Mouse (Mus musculus) lung, embryonic 16.5 days (tissue): Measurements from ENCODE around the gene Bcat1. TPM values are rescaled to one million over a fixed set of nuclear protein-coding genes. Genes with fewer than 3 reads are reported as not detected.

ENCODE experiments used
- ATAC-seq: fragments of 200-750 bp; cut with Nextera tagmentation; 2 replicates; pipeline ENCODE4 v1.8.0; 2017; ENCODE audit warnings: low read depth, mild to moderate bottlenecking, moderate library complexity
- H3K27ac ChIP-seq: fragments of 300-500 bp; sonication (generic); 2 replicates; pipeline ENCODE4 v1.5.1; 2014; ENCODE audit warnings: mild to moderate bottlenecking, control low read depth, low read length
- H3K27me3 ChIP-seq: fragments of 300-500 bp; sonication (generic); 2 replicates; pipeline ENCODE4 v1.6.1; 2014; ENCODE audit warnings: low read depth, low read length, mixed read lengths; ENCODE audit not compliant: control insufficient read depth, insufficient read depth
- H3K36me3 ChIP-seq: fragments of 300-500 bp; sonication (generic); 2 replicates; pipeline ENCODE4 v1.6.1; 2014; ENCODE audit warnings: low read length; ENCODE audit not compliant: control insufficient read depth, insufficient read depth
- H3K4me1 ChIP-seq: fragments of 300-500 bp; sonication (generic); replicated peaks from 2 replicates; pipeline ENCODE4 v1.6.1; 2014; ENCODE audit warnings: low read length, mixed read lengths; ENCODE audit not compliant: control insufficient read depth, insufficient read depth
- H3K4me2 ChIP-seq: fragments of 300-500 bp; sonication (generic); 2 replicates; pipeline ENCODE4 v1.6.1; 2014; ENCODE audit warnings: low read depth, low read length, control low read depth
- H3K4me3 ChIP-seq: fragments of 300-500 bp; sonication (generic); 2 replicates; pipeline ENCODE4 v1.5.1; 2014; ENCODE audit warnings: mild to moderate bottlenecking, low read length, control low read depth
- H3K9ac ChIP-seq: fragments of 300-500 bp; sonication (generic); 2 replicates; pipeline ENCODE4 v1.6.1; 2014; ENCODE audit warnings: low read length, control low read depth
- H3K9me3 ChIP-seq: fragments of 300-500 bp; sonication (generic); 2 replicates; pipeline ENCODE4 v1.6.1; 2016; ENCODE audit warnings: low read length; ENCODE audit not compliant: control insufficient read depth
- WGBS: fragments of 180-500 bp; shearing (Covaris S2); extraction: QIAGEN DNeasy Blood & Tissue Kit; methylation state at CpG from one replicate; pipeline ENCODE4 v1.1.7; 2014; 5-methylcytosine and 5-hydroxymethylcytosine counted together
- polyA plus RNA-seq: library from polyadenylated mRNA; unstranded; fragments of >200 nt; fragmentation: Nextera tagmentation; extraction: Ambion mirVana; gene quantifications from 2 replicates; pipeline ENCODE4 v1.2.1, GENCODE M21; 2015

Gene Bcat1
- polyA plus RNA-seq, 1 experiment from 2014 or later, result 3.7 TPM

DNA sequence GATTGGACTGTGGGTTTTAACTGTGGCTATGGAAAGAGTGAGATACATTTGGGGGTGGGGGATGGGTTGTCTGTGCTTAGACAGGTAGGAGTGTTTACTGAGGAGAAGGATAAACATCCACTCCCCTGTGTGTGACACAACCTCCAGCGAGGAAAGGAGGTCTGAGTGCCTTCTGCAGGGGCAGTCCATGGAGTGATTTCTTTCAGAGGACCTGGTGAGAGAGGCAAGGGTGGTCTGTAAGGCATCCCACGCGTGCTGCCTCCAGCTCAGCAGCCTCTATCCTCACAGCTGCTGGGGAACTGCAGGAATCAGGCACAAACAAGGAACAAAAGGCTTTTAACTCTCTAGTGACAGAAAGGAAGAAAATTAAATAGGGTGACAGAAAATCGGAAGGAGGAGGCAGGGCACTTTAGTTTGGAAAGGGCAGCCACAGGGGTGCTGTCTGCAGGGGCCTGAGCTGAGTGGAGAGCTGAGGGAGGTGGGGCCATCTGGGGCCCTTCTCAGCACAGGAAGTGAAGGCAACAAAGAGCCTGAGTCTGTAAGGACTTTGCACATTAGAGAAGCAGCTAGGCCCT, 40.2 kb upstream of the Bcat1 start:
- Histone ChIP-seq H3K4me2 (0 out of 2 replicates have a peak overlapping the region, but pooled peaks have one; percentile 9), H3K27ac (0 out of 2 replicates have a peak overlapping the region, but pooled peaks have one; percentile 12)

DNA sequence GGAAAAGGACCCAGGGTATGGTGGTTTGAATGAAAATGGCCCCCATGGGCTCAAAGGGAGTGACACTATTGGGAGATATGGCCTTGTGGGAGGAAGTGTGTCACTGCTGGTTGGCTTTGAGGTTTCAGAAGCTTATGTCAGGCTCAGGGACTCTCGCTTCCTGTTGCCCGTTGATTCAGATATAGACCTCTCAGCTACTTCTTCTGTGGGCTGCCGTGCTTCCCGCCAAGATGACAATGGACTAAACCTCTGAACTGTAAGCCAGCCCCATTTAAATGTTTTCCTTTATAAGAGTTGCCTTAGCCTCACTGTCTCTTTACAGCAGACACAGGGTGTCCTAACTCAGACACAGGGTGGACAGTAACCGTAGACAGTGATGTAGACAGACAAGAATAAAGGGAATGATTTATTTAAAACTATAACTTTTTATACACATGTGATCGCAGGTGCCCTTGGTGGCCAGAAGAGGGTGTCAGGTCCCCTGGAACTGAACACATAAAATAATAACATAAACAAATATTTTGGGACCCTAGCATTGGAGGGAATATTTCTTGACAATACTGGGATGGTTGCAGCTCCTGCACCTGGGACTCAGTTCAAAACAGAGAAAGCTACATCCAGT, 39.6 kb upstream of the Bcat1 start, which contains the start of gene Lrmp:
Gene Lrmp, plus strand, starts transcription at position 178 of the 622 bp plus-strand sequence.
- no peak within 1 kb of the TSS for H3K4me3 ChIP-seq
- H3K9me3 ChIP-seq, result no peaks in the 10 kb centered on the region
- H3K4me1 ChIP-seq, result peaks cover 10% of the 10 kb centered on the region; the same call in 1 of the 2 replicates
- H3K4me2 ChIP-seq, result 0 out of 2 replicates have a peak within 1 kb of the TSS, but pooled peaks have one; percentile 9
- ATAC-seq, result no peak
- no peaks in the 10 kb centered on the region for H3K36me3 ChIP-seq
- H3K9ac ChIP-seq, result peak within 1 kb of the TSS; percentile 12; the same call in 1 of the 2 replicates
- H3K27ac ChIP-seq, result 0 out of 2 replicates have a peak within 1 kb of the TSS, but pooled peaks have one; percentile 12
- WGBS, result 68% methylated on average over 6 of the region's 6 CpGs
- H3K27me3 ChIP-seq, result no peaks in the 10 kb centered on the region

More for the DNA sequence above, 40.2 kb upstream of the Bcat1 start:
- 13% methylated on average over 4 of the region's 4 CpGs for WGBS
- Histone ChIP-seq H3K4me3 (no peak overlapping the region), H3K36me3 (no peaks in the 10 kb centered on the region), H3K9ac (peak overlapping the region; percentile 12; the same call in 1 of the 2 replicates), H3K27me3 (no peaks in the 10 kb centered on the region), H3K4me1 (peaks cover 15% of the 10 kb centered on the region; the same call in 1 of the 2 replicates), H3K9me3 (no peaks in the 10 kb centered on the region)
- peak; percentile 71; the same call in 1 of the 2 replicates for ATAC-seq

DNA sequence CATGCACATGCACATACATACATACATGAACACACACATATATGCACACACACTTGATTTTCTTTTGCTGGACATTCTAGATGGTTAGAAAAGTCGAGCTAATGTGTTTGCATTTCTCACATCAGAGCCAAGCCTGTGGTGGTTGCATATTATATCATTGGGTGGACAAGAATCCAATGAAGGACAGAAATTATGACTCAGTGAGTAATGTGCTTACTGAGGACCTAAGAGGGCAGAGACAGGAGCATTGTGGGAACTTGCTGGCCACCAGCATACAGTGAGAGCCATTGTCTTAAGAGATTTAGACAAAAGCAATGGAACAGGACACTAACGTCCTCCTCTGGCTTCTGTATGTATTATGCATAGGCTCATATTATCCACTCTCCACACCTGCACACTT, 38.6 kb upstream of the Bcat1 start:
- Histone ChIP-seq H3K9ac (no peak overlapping the region), H3K27ac (no peak overlapping the region), H3K27me3 (no peaks in the 10 kb centered on the region), H3K4me1 (peaks cover 10% of the 10 kb centered on the region; the same call in 1 of the 2 replicates), H3K36me3 (no peaks in the 10 kb centered on the region), H3K4me3 (no peak overlapping the region), H3K9me3 (no peaks in the 10 kb centered on the region), H3K4me2 (no peak overlapping the region)
- no peak for ATAC-seq
- 62% methylated on average over 2 of the region's 2 CpGs for WGBS

GRCm38 (mm10) chr6:145112865-145113264, 36.9 kb upstream of the Bcat1 start:
- 50% methylated on average over 6 of the region's 6 CpGs for WGBS
- Histone ChIP-seq H3K4me1 (peaks cover 10% of the 10 kb centered on the region; the same call in 1 of the 2 replicates), H3K27me3 (no peaks in the 10 kb centered on the region), H3K9ac (no peak overlapping the region), H3K36me3 (no peaks in the 10 kb centered on the region), H3K27ac (no peak overlapping the region), H3K9me3 (no peaks in the 10 kb centered on the region), H3K4me3 (no peak overlapping the region), H3K4me2 (no peak overlapping the region)
- no peak for ATAC-seq

DNA sequence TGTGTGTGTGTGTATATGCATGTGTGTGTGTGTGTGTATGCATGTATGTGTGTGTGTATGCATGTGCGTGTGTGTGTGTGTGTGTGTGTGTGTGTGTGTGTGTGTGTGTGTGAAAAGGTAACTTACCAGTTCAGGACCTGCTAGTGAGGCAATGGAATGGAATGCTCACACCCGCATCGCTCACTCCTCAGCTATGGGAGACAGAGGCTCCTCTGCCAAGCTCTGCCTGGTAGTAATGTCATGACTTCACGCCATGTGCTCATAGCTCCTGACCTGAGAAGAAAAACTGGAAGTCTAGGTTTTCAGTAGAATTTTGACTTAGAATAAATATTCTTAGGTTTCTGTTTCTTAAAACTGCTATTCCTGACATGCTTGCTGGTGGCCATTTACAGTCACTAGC, 34.8 kb upstream of the Bcat1 start:
- WGBS, result 94% methylated on average over 4 of the region's 4 CpGs
- Histone ChIP-seq H3K4me3 (no peak overlapping the region), H3K36me3 (no peaks in the 10 kb centered on the region), H3K27me3 (no peaks in the 10 kb centered on the region), H3K27ac (no peak overlapping the region), H3K9ac (no peak overlapping the region), H3K9me3 (no peaks in the 10 kb centered on the region), H3K4me2 (no peak overlapping the region), H3K4me1 (no peaks in the 10 kb centered on the region)
- ATAC-seq, result no peak

DNA sequence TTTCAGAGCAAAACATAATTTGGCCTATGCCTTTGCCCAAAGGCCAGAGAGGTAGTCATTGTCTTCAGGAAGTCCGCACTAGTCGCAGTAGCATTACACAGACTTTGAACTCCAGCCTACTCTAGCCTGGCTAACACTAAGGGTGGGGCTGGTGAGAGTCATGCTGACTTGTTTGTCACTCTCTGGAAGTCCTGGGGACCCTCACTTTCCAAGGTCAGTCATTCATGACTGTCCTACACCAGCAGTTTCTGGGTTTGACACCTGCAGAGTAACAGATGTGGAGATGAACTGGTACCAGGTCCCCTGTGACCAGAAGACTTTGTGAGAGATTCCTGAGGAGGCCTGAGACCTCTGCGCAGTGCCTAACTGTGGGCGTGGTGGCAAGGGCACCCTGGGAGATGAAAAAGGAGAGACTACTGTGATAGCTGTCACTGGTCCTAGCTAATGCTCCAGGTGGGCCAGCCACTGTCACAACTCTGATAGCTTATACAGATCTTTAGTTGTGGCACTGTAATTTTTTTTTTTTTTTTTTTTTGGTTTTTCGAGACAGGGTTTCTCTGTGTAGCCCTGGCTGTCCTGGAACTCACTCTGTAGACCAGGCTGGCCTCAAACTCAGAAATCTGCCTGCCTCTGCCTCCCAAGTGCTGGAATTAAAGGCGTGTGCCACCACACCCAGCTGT, 30.3 kb upstream of the Bcat1 start:
- no peaks in the 10 kb centered on the region for H3K36me3 ChIP-seq
- no peak for ATAC-seq
- H3K9me3 ChIP-seq, result no peaks in the 10 kb centered on the region
- no peak overlapping the region for H3K27ac ChIP-seq
- WGBS, result 86% methylated on average over 5 of the region's 6 CpGs
- no peak overlapping the region for H3K4me2 ChIP-seq
- H3K9ac ChIP-seq, result no peak overlapping the region
- H3K4me3 ChIP-seq, result no peak overlapping the region
- H3K27me3 ChIP-seq, result no peaks in the 10 kb centered on the region
- no peaks in the 10 kb centered on the region for H3K4me1 ChIP-seq

DNA sequence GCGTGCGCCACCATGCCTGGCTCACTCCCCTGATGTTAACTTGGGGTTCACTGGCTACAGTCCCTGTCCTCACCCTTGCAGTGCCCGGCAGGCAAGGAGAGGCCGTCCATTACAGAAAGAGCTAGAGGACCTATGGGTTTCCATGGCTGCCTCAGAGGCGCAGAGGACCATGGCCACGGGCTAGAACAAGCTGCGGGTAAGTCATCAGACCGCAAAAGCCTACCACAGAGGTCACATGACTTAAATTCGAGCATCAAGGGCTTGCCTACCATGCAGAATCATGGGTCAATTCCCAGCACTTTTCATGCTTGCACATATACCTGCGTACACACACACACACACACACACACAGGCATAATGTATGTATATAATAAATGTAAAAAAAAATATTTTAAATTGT, 29.5 kb upstream of the Bcat1 start:
- H3K4me2 ChIP-seq, result no peak overlapping the region
- no peak for ATAC-seq
- H3K36me3 ChIP-seq, result no peaks in the 10 kb centered on the region
- no peaks in the 10 kb centered on the region for H3K4me1 ChIP-seq
- no peak overlapping the region for H3K9ac ChIP-seq
- H3K27me3 ChIP-seq, result no peaks in the 10 kb centered on the region
- no peak overlapping the region for H3K27ac ChIP-seq
- H3K4me3 ChIP-seq, result no peak overlapping the region
- 94% methylated on average over 10 of the region's 10 CpGs for WGBS
- H3K9me3 ChIP-seq, result no peaks in the 10 kb centered on the region

- no peaks in the 10 kb centered on the region for H3K4me1 ChIP-seq
- H3K4me3 ChIP-seq, result no peak overlapping the region
- WGBS, result 57% methylated on average over 10 of the region's 10 CpGs
- no peaks in the 10 kb centered on the region for H3K36me3 ChIP-seq
- no peaks in the 10 kb centered on the region for H3K27me3 ChIP-seq
- no peak overlapping the region for H3K9ac ChIP-seq
- H3K4me2 ChIP-seq, result no peak overlapping the region
- no peaks in the 10 kb centered on the region for H3K9me3 ChIP-seq
- no peak overlapping the region for H3K27ac ChIP-seq
- ATAC-seq, result no peak
Observed at GRCm38 (mm10) chr6:145104241-145104939, 28.4 kb upstream of the Bcat1 start.

DNA sequence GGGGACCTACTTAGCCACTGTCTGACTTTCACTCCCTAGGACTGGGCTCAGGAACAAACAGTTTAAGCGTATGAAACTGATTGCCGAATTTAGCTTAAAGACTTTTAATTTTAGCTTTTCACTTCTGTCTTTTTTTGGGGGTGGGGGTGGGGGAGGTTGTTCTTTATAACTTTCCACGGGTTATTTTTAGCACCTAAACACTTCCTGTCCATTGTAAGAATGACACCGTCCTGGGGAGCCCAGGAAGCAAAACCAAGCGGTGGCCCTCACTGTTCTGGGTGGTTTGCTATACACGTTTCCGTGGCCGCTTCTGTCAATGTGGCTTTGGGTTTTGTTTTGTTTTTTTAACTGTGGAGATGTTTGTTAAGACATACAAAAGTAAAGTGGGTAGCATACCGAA, 24.9 kb upstream of the Bcat1 start:
- no peaks in the 10 kb centered on the region for H3K36me3 ChIP-seq
- no peaks in the 10 kb centered on the region for H3K4me1 ChIP-seq
- no peak overlapping the region for H3K27ac ChIP-seq
- H3K27me3 ChIP-seq, result no peaks in the 10 kb centered on the region
- no peak overlapping the region for H3K4me2 ChIP-seq
- H3K4me3 ChIP-seq, result no peak overlapping the region
- ATAC-seq, result no peak
- H3K9ac ChIP-seq, result no peak overlapping the region
- 60% methylated on average over 9 of the region's 9 CpGs for WGBS
- no peaks in the 10 kb centered on the region for H3K9me3 ChIP-seq
